Mouse (Mus musculus) lung, adult 18-20 months (tissue): Measurements from ENCODE around the gene Zfp626.
"Not testable (repeated sequence)": the region's sequence is repeated elsewhere in the genome, so short reads cannot be mapped to it uniquely, and the experiment has no call there.

ENCODE experiments used
- DNase-seq, 2 experiments: peaks; one replicate each; pipeline ENCODE4 v3.0.0; 2022; ENCODE audit warnings: mixed read lengths in 2 of 2

Zfp626 gene

DNA sequence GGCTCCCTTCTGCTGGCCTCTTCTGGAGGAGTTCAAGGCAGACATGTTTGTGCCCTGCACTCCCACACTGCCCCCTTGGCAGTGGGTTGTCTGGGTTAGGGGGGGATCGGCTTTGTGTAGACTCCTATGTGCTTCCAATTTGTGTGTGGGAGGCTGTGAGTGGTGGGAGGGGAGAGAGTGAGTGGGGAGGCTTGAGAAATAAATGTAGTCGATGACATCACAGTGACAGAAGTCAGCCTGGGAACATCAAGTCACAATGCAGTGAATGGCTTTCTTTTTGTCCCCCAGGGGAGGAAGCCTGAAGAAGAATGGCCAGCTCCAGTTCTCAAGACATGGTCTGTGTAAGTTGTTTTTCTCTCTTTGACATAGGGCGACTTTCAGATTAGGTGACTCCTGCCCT is at the start of gene Zfp626:
Gene Zfp626, plus strand, starts transcription at position 301 of the 400 bp plus-strand sequence.
- not testable (repeated sequence) for DNase-seq

DNA sequence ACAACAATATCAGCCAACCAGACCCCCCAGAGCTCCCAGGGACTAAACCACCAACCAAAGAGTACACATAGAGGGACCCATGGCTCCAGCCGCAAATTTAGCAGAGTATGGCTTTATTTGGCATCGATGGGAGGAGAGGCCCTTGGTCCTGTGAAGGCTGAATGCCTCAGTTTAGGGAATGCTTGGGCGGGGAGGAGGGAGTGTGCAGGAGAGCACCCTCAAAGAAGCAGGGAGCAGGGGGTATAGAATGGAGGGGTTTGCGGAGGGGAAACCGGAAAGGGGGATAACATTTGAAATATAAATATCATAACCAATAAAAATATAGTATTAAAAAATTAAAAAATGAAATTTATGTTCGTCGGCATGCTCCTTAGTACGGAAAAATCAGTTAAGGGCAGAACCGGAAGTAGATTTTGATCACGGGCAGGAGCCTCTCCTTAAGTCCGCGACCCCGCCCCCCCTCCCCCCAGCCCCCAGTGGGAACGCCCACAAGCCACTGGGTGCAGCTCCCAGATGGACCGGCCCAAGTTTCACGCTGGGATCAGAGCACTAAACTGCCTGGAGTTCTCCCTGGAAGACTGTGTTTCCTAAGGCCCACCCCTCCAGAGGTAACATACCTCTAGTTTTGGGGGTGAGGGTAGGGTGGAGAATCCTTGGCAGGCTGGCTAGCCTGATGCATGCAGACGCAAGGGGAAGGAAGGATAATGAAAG is 41.7 kb upstream of the Zfp626 start:
- DNase-seq = no peak

- no peak for DNase-seq
Observed at GRCm38 (mm10) chr7:27789306-27789705, 17.7 kb upstream of the Zfp626 start.

DNA sequence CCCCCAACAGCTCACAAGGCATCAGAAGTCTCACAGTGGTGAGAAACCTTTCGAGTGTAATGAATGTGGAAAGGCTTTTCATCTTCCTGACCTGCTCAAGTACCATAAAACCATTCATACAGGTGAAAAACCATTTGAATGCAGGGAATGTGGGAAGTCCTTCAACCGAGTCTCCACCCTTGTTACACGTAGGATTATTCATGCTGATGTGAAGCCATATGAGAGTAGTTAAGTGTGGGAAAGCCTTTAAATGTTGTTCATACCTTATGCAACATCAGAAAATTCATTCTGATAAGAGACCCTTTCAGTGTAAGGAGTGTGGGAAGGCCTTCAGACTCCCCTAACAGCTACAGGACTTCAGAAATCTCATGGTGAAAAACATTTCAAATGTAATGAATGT is 13.1 kb upstream of the Zfp626 start:
- DNase-seq = not testable (repeated sequence)

DNA sequence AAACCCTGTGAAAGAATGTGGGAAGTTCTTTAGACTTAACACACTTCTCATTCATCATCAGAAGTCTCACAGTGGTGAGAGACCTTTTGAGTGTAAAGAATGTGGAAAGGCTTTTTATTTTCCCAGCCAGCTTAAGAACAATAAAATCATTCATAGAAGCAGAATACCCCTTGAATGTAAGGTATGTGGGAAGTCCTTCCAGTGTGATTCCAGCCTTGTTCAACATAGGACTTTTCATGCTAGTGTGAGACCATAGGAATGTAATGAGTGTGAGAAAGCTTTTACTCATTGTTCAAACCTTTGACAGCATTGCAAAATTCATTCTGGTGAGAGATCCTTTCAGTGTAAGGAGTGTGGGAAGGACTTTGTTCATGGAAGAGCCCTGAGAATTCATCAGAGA is 12.4 kb upstream of the Zfp626 start:
- no peak for DNase-seq

GRCm38 (mm10) chr7:27797906-27798811 is 8.8 kb upstream of the Zfp626 start:
- DNase-seq = no peak

DNA sequence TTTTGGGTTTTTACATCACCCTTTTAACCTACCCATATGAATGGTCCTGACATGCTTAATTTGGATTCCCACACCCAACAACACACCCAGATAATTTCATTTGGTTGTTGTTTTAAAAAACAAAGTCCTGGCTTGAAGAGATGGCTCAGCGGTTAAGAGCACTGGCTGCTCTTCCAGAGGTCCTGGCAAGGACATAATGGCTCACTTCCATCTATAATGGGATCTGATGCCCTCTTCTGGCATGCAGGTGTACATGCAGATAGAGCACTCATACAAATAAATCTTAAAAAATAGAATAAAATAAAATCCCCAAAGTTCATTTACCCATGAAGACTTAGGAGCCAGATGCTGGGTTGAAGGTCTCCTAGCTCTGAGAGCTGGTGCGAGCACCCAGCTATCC is 5.9 kb upstream of the Zfp626 start:
- no peak for DNase-seq

DNA sequence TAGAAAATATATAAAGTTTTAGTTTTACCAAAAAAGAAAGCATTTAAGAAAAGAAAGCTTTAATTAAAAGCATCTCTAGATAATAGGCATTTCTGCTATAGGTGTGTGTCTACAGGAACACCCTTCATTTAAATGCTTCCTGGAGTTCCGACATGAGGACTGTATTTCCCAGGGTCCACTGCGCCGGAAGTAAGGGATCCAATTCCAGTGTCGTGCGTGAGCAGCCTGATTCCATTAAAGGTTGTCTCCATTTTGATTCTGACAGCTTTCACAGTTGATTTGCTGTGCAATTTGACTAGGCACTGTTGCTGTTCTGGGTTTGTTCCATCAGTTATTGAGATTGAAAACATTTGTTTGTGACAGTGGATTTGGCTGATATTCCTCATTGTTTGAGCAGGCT is 4.0 kb upstream of the Zfp626 start:
- no peak for DNase-seq

- DNase-seq = peak; percentile 86 to 90
Observed at GRCm38 (mm10) chr7:27804297-27805030, 2.5 kb upstream of the Zfp626 start.

DNA sequence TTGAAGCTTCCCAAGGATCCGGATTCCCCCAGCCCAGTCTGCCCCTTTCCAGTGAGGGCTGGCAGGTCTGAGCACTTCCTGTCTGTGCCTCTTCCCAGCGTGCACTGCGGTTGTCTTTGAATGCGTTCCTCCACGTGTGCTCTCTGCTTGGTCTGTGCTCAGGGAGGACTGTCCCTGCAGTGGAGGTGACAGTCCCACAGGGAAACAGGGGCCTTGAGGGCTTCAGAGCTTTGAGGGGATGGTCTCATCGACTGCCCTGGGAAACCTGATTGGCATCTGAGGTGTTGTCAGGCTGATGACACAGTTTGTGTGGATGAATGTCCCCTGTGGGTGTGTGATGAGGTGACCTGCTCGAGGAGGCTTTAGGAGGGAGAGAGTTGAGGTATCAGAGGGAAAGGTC is 309 bp downstream of the Zfp626 start:
- not testable (repeated sequence) for DNase-seq

DNA sequence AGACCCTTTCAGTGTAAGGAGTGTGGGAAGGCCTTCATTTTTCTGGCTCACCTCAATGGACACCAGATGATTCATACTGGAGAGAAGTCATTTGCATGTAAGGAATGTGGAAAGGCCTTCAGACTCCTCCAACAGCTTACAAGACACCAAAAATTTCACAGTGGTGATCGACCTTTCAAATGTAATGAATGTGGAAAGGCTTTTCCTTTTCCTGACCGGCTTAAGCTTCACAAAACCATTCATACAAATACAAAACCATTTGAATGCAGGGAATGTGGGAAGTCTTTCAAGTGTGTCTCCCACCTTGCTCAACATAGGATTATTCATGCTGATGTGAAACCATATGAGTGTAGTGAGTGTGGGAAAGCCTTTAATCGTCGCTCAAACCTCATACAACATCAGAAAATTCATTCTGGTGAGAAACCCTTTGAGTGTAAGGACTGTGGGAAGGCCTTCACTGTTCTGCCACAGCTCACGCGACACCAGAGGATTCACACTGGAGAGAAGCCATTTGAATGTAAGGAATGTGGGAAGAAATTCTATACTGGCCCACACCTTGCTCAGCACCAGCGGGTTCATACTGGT is 11.6 kb downstream of the Zfp626 start:
- no peak for DNase-seq

DNA sequence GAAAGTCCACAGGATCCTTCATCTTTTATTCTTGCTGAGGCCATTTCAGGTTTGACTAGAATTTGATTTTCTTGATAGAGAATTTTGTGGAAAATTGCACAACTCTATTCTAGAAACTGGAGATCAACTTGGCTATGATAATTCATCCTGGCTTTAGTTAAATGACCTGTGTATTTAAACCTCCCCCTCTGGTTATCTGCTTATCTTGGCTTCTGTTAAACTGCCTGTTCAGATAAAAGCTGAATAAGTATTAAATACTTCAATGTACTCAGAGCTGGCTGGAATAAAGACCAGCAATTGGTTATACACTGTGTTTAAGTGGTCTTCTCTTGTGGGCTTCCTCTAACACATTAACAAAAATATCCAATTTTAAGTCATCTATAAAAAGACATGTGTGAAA is 15.6 kb downstream of the Zfp626 start:
- DNase-seq = no peak

DNA sequence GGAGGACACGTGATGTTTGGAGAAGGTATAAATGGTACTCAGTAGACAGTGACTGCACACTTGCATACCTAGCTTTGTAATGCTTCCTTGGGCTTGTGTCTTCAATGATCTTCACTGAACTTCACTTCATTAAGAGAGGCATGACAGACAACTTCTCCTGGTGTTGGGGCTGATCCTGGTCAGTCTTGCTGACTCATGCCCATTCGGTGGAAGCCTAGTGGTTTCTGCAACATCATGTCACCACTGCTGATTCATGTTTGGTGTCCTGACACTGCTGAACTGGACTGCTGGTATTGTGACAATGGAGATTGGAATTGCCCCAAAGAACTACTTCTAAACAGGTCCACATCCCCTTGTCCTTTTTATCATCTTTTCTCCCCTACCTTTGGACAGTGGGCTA is 27.1 kb downstream of the Zfp626 start:
- no peak for DNase-seq

- no peak for DNase-seq
Observed at GRCm38 (mm10) chr7:27837896-27838295, 30.9 kb downstream of the Zfp626 start.

GRCm38 (mm10) chr7:27838323-27839249 is 31.6 kb downstream of the Zfp626 start, which contains the start of gene Zfp59:
Zfp59 (plus strand) TSS chr7:27838607.
- DNase-seq = peak; percentile 90 to 92

DNA sequence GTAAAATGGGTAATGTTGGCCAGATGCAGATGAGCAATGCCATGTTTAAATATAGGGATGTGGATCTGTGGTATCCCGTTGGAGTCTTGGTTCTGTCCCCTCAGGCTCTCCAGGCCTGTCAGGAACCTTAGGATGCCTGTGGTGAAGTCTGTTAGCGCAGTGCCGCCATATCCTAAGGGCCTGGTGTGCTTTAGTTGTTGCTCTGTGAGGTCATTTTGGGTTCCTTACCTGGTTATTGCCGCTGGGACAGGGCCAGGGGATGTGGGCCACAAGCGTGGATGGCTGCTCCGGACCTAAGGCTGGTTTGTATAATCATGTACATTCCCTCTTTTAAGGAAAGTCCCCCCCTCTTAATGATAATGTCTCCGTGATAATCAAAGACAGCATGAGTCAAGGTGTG is 32.6 kb downstream of the Zfp626 start:
- DNase-seq = no peak

DNA sequence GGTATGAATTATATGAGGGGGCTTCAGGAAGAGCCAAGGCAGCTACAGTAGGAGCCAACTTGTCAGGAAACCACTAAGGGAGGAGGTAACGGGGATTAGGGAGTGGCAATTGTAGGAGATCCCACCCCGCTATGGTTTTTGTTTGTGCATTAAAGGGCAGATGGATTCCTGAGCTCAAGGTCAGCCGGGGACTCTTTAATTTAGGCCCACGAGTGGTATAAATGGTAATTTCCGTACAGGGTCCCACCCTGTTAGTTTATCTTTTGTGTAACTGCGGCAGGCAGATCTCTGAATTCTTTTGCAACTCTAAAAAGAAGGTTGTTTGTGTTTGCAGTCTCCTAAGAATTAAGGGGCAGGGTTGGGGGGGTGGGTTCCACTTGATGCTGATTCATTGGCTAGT is 33.1 kb downstream of the Zfp626 start:
- DNase-seq = no peak

- no peak for DNase-seq
Observed at GRCm38 (mm10) chr7:27857227-27857626, 50.2 kb downstream of the Zfp626 start, which contains the start of gene Zfp607a. Zfp607a (plus strand) TSS chr7:27857527.

GRCm38 (mm10) chr7:27859301-27860251 is 52.6 kb downstream of the Zfp626 start:
- DNase-seq = no peak
